Mouse (Mus musculus): ENCODE data around the gene Spata25.

GRCm38 (mm10) chr2:164825521-164825920 is 2.8 kb downstream of the Spata25 start:
- TF ChIP-seq TAL1 (IDR thresholded peaks at IDR 0.05; ENCODE audit: low read length) = no peak
- TF ChIP-seq GATA1 (IDR thresholded peaks at IDR 0.05; ENCODE audit: low read length) = no peak

All from erythroblast, embryonic 14.5 days (primary cell).